In genomic region chr8:120959470-120959891, GRCm38 (mm10) we compare ENCODE assay signal across 20 mouse cellular contexts.
DNase-seq lines count a peak whose midpoint lies in the region; ATAC-seq and TF ChIP-seq lines count a peak whose summit lies in the region.
"Had no signal": no experiment of that assay in that cellular context is flagged by ENCODE, and none has a peak within 500 bp of the region (broad histone marks: within the 10 kb centered on the region; RNA-seq: fewer than 3 reads in every experiment).

No protein-coding gene starts in this region.

- H3K4me1 ChIP-seq in kidney, embryonic 14.5 days (ENCODE audit: control insufficient read depth, insufficient read depth, low read length) = no peaks in the 10 kb centered on the region
- H3K4me1 ChIP-seq in embryonic facial prominence, embryonic 10.5 days = peaks cover 52% of the 10 kb centered on the region
- no peaks in the 10 kb centered on the region for H3K4me1 ChIP-seq in forebrain, postnatal 0 days (ENCODE audit: insufficient read depth)
- H3K4me1 ChIP-seq: megakaryocyte, embryonic 14.5 days had no signal

- TF ChIP-seq CTCF in forebrain, postnatal 0 days (IDR thresholded peaks at IDR 0.05; ENCODE audit: low read depth) = no peak

- no peak overlapping the region for H3K27ac ChIP-seq in kidney, embryonic 14.5 days (ENCODE audit: low read depth, low read length)
- H3K27ac ChIP-seq in embryonic facial prominence, embryonic 10.5 days (replicated peaks) = peak overlapping the region; percentile 10; the same call in 1 of the 2 replicates
- no peak overlapping the region for H3K27ac ChIP-seq in forebrain, postnatal 0 days (ENCODE audit: low read depth, low read length)
- H3K27ac ChIP-seq: left cerebral cortex, adult 2 months; limb, embryonic 13.5 days; liver, embryonic 14.5 days; neural tube, embryonic 12.5 days had no signal

- WGBS in kidney, embryonic 14.5 days = 9% methylated on average over 8 of the region's 8 CpGs
- WGBS in embryonic facial prominence, embryonic 10.5 days = 5% methylated on average over 8 of the region's 8 CpGs
- WGBS in forebrain, postnatal 0 days = 16% methylated on average over 8 of the region's 8 CpGs

- H3K4me3 ChIP-seq in kidney, embryonic 14.5 days (ENCODE audit: low read length) = no peak overlapping the region
- peak overlapping the region; percentile 24 for H3K4me3 ChIP-seq in embryonic facial prominence, embryonic 10.5 days
- H3K4me3 ChIP-seq in forebrain, postnatal 0 days (ENCODE audit: low read depth, low read length) = no peak overlapping the region
- H3K4me3 ChIP-seq: left cerebral cortex, adult 2 months; limb, embryonic 13.5 days; megakaryocyte, embryonic 14.5 days; neural tube, embryonic 12.5 days had no signal

- no peak overlapping the region for H3K9ac ChIP-seq in kidney, embryonic 14.5 days (ENCODE audit: low read depth, low read length)
- H3K9ac ChIP-seq in forebrain, postnatal 0 days = no peak overlapping the region
- H3K9ac ChIP-seq: limb, embryonic 13.5 days; liver, embryonic 14.5 days; neural tube, embryonic 12.5 days had no signal

- H3K36me3 ChIP-seq in kidney, embryonic 14.5 days (ENCODE audit: control insufficient read depth, insufficient read depth, low read length) = no peaks in the 10 kb centered on the region
- no peaks in the 10 kb centered on the region for H3K36me3 ChIP-seq in embryonic facial prominence, embryonic 10.5 days (replicated peaks)
- no peaks in the 10 kb centered on the region for H3K36me3 ChIP-seq in forebrain, postnatal 0 days (ENCODE audit: insufficient read depth)
- H3K36me3 ChIP-seq: limb, embryonic 13.5 days; neural tube, embryonic 12.5 days had no signal

- ATAC-seq in kidney, embryonic 14.5 days (ENCODE audit: low FRiP score, low TSS enrichment) = peak; percentile 85
- ATAC-seq in forebrain, postnatal 0 days = peak; percentile 36; the same call in 1 of the 2 replicates
- ATAC-seq in megakaryocyte progenitor cell, adult 5-6 weeks (replicated peaks; ENCODE audit: poor library complexity) = no peak

- H3K9me3 ChIP-seq in kidney, embryonic 14.5 days (ENCODE audit: control insufficient read depth, low read length) = no peaks in the 10 kb centered on the region
- no peaks in the 10 kb centered on the region; the same call in 1 of the 2 replicates for H3K9me3 ChIP-seq in embryonic facial prominence, embryonic 10.5 days
- no peaks in the 10 kb centered on the region for H3K9me3 ChIP-seq in forebrain, postnatal 0 days (ENCODE audit: low read length)
- H3K9me3 ChIP-seq: limb, embryonic 13.5 days; neural tube, embryonic 12.5 days had no signal

- H3K27me3 ChIP-seq in kidney, embryonic 14.5 days (ENCODE audit: control insufficient read depth, insufficient read depth, low read length) = peaks cover 87% of the 10 kb centered on the region
- H3K27me3 ChIP-seq in embryonic facial prominence, embryonic 10.5 days (replicated peaks; ENCODE audit: low read depth, poor library complexity, severe bottlenecking) = peaks cover 100% of the 10 kb centered on the region
- no peaks in the 10 kb centered on the region for H3K27me3 ChIP-seq in forebrain, postnatal 0 days (ENCODE audit: insufficient read depth, low read length)

- no peak overlapping the region for H3K4me2 ChIP-seq in kidney, embryonic 14.5 days (replicated peaks; ENCODE audit: low read depth, low read length)
- no peak overlapping the region for H3K4me2 ChIP-seq in forebrain, postnatal 0 days (ENCODE audit: low read depth)
- H3K4me2 ChIP-seq: limb, embryonic 13.5 days; neural tube, embryonic 12.5 days had no signal

- DNase-seq in kidney, postnatal 14 days = no peak
- peak; percentile 81 for DNase-seq in Muller cell, postnatal 12 days (ENCODE audit: inconsistent ontology term)
- peak; percentile 84 for DNase-seq in embryonic facial prominence, embryonic 10.5 days (ENCODE audit: low spot score)
- no peak for DNase-seq in forebrain, postnatal 0 days
- DNase-seq in layer of hippocampus, postnatal 10 days (ENCODE audit: low spot score in 2 of 2) = no peak
- DNase-seq in cerebellum, postnatal 36 days = no peak
- DNase-seq: adrenal gland, postnatal 36 days; cerebellum, postnatal 25 days; gastrocnemius, postnatal 36 days; heart, postnatal 14 days; kidney, adult 18-20 months; lung, postnatal 10 days; right cerebral cortex, postnatal 25 days had no signal

Comparison
In these comparisons a context has a peak if more than half of its experiments do, and no peak if none do; other contexts are left out.
1. DNase-seq: peak in Muller cell, postnatal 12 days (single experiment) and embryonic facial prominence, embryonic 10.5 days (single experiment); none in kidney, postnatal 14 days (single experiment), forebrain, postnatal 0 days (single experiment), layer of hippocampus, postnatal 10 days (0 of 2) and cerebellum, postnatal 36 days (0 of 2).